Mouse (Mus musculus) ES-E14 (cell line): ENCODE data around the gene Nova2.

ENCODE experiments used
- CHD2 ChIP-seq: IDR thresholded peaks from 2 replicates; pipeline ENCODE4 v1.6.1; 2014; ENCODE audit warnings: mild to moderate bottlenecking, low read depth, low read length, inconsistent platforms
- HCFC1 ChIP-seq: IDR thresholded peaks from 2 replicates; pipeline ENCODE4 v1.6.1; 2012; ENCODE audit warnings: low read length, inconsistent platforms, borderline replicate concordance; ENCODE audit not compliant: insufficient read depth
- MAFK ChIP-seq: IDR thresholded peaks from 2 replicates; pipeline ENCODE4 v1.6.1; 2014; ENCODE audit warnings: mild to moderate bottlenecking, low read depth, low read length, inconsistent platforms; ENCODE audit not compliant: insufficient read depth
- ZC3H11A ChIP-seq: IDR thresholded peaks from 2 replicates; pipeline ENCODE4 v1.6.1; 2012; ENCODE audit warnings: low read depth, mild to moderate bottlenecking, inconsistent platforms, low read length, borderline replicate concordance

GRCm38 (mm10) chr7:18962795-18963194, 37.1 kb downstream of the Nova2 start:
- no peak for TF ChIP-seq MAFK
- no peak for TF ChIP-seq CHD2
- TF ChIP-seq ZC3H11A, result no peak
- TF ChIP-seq HCFC1, result no peak
